Mouse (Mus musculus) megakaryocyte-erythroid progenitor cell, adult 5-6 weeks (primary cell): Measurements from ENCODE around the gene Cox6a1. TPM values are rescaled to one million over a fixed set of nuclear protein-coding genes. Genes with fewer than 3 reads are reported as not detected.
"Not testable (repeated sequence)": the region's sequence is repeated elsewhere in the genome, so short reads cannot be mapped to it uniquely, and the experiment has no call there.

Experiments
- ATAC-seq: replicated peaks from 2 replicates; pipeline ENCODE4 v1.8.0; 2016; ENCODE audit warnings: mild to moderate bottlenecking, inconsistent platforms; ENCODE audit not compliant: severe bottlenecking, poor library complexity, low FRiP score, low TSS enrichment
- total RNA-seq, 2 experiments: library from RNA; stranded (forward) in 1 of 2; stranded (reverse) in 1 of 2; fragments of 200-1000, 215-1000 nt in 1 of 2; fragments of >200 nt in 1 of 2; fragmentation: Nextera tagmentation in 1 of 2; gene quantifications; 2 replicates each; pipeline ENCODE4 v1.2.3; 2014 to 2017

Cox6a1 gene
- total RNA-seq (2014; fragmentation: Nextera tagmentation) = 744 and 848 TPM in 2 replicates
- 84.8 and 115 TPM in 2 replicates for total RNA-seq (2017)

DNA sequence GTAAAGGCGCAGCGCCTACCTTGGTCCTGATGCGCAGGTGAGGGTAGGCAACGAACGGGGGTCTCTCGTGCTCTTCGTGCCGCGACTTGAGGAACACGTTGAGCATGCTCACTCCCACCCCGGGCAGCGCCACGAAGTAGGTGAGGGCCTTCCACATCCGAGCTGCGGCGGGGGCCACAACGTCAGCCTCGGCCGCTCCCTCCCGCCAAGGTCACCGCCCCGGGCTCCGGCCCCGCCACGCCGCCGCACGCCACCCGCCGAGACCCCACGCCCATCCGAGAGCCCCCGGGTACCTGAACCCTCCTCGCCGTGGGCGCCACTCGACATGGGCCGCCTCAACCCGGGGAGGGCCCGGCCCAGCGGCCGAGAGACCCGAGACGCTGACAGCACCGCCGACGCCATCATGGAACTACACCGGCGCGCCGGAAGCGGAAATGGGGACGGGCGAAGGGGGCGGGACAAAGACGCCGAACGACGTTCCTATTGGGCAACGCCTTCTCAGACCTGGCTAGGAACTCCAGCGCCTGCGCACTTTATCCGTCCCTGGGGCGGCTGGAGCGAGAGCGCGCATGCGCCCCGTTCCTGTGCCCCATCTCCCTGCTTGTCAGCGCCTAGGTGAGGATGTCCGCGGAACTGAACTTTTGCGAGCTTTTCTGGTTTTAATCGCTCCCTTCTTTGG, at the start of gene Cox6a1:
Cox6a1 (minus strand) TSS at position 436 of the 679 bp plus-strand sequence.
- peak; percentile 87 for ATAC-seq

- ATAC-seq = no peak
These were observed 49.3 kb upstream of the Cox6a1 start for GRCm38 (mm10) chr5:115397839-115398780.

DNA sequence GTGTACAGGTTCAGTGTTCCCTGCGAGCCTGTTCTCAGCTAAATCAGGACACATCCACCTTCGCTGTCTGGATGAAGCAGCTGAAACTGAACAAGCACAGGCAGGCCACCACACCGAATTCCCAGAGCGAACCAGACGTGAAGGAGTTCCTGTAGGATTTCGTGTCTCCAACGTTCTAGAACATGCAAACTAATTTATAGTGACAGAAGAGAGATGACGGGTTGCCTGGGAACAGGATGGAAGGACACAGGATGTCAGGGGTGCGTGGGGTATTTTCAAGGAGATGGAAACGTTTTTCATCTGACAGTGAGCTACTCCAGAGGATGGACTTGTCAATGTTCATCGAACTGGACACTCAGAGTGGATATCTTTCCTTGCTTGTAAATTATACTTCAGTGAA, 47.9 kb upstream of the Cox6a1 start:
- ATAC-seq = no peak

GRCm38 (mm10) chr5:115394836-115395235, 46.1 kb upstream of the Cox6a1 start:
- no peak for ATAC-seq

DNA sequence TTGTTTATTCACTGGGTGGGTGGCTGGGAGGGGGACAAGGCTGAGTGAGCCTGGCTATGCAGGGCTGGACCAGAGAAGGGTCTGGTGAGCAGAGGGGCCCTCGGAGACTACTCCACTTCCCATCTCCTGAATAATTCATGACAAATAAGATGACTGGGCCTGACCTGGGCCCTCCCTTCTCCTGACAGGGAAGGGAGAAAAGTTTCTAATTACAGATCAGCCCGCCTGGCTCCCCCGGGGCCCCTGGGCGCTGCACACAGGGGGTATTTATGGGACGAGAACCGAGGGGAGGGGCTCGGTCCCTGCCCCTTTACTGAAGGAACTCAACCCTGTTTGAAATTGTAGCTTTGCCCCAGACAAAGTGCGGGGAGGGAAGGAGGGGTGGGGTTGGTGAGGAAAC, 45.4 kb upstream of the Cox6a1 start:
- no peak for ATAC-seq

DNA sequence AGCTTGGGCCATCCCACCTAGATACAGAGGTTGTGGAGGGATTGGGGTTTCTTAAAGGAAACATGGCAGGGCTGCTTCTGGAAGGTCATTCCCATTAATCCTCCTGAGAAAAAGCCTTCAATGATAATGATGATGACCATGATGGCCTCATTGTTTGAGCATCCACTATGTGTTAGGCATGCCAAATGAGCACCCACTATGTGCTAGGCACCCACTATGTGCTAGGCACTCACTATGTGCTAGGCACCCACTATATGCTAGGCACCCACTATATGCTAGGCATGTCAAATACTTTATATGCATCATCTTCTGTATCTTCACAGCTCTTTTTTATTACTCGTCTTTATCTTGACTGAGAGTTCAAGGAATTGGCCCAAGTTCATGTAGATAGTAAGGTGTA, 44.2 kb upstream of the Cox6a1 start:
- ATAC-seq = no peak

GRCm38 (mm10) chr5:115391935-115392334, 43.2 kb upstream of the Cox6a1 start:
- ATAC-seq = no peak

- ATAC-seq = not testable (repeated sequence)
These were observed 30.1 kb upstream of the Cox6a1 start for GRCm38 (mm10) chr5:115378882-115379281.

- ATAC-seq = no peak
These were observed 26.7 kb upstream of the Cox6a1 start for GRCm38 (mm10) chr5:115375436-115375835.

- no peak for ATAC-seq
These were observed 25.5 kb upstream of the Cox6a1 start for GRCm38 (mm10) chr5:115374204-115374820.

GRCm38 (mm10) chr5:115373441-115374203, 24.8 kb upstream of the Cox6a1 start:
- no peak for ATAC-seq

DNA sequence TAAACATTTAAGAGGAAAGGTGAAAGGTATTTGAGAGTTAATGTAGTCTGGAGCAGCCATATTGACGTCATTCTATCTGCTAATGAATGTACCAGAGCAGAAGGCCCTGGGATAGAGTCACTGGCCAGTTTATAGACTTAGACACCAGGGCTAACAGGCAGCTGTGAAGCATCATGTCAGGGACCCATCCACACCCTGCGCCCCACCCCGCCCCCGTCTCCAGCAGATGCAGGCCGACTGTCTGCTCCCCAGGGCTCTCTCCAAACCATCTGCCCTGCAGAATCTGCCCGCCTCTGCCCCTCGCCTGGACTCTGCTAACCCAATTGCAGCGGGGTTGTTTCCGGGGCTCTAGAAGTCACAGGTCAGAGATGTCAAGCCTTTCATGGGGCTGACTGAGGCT, 23.0 kb upstream of the Cox6a1 start:
- no peak for ATAC-seq

GRCm38 (mm10) chr5:115364782-115365181, 16.0 kb upstream of the Cox6a1 start:
- ATAC-seq = no peak

DNA sequence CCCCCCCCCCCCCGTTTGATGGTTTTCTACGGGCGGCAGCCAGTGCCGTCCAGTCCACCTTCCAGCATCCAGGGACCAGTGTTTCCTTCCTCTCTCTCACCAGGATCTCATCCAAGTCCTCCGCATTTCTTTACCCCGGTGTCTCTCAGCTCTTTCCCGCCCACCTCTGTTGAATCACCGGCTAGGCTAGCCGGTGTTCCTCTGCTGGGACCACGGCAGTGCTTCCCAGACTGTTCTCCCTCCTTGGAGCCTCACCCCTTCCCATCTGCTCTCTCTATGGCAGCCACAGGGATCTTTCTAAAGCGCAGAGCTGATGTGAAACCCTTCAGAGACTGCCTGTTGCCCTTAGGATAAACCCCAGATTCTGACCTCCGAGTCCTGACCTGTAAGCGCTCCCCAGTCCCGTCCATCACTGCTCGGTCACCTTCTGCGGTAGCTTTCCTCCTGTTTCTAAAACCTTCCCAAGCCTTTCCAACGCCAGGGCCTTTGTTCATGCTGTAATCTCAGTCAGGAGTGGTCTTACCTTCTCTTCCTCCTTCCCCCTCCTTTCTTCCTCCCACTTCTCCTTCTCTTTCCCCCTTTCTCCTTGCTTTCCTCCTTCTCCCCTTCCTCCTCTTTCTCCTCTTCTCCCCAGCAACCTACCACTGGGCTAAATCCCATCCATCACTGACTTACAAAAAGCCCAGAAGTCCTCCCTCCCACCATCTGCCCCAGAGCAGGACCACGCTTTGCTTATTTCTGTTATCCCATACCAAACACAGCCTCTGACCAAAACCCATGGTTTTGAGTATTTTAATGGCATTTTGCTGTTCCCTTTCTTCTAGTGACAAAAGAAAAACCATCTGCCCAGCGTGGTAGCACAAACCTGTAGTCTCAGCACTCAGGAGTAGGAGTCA, 14.3 kb upstream of the Cox6a1 start:
- no peak for ATAC-seq

DNA sequence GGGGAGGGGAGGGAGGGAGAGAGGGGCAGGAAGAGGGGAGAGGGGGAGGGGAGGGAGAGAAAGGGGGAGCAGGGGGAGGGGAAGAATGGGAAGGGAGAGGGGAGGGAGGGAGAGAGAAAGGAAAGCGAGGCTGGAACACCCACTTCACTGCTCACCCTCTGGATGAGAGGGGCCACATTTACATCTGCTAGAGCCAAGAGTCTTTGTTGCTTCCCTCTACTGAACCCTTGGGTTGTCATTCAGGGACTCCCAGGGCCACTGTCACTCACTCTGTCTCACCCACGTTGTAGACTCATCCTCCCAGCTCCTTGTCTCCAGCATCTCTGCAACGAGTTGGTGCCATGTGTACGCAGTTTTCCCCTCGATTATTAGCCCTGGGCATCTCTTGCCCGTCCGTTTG, 13.4 kb upstream of the Cox6a1 start:
- ATAC-seq = no peak

GRCm38 (mm10) chr5:115359851-115360372, 11.1 kb upstream of the Cox6a1 start:
- no peak for ATAC-seq

- no peak for ATAC-seq
These were observed 10.7 kb upstream of the Cox6a1 start for GRCm38 (mm10) chr5:115359438-115359837.

DNA sequence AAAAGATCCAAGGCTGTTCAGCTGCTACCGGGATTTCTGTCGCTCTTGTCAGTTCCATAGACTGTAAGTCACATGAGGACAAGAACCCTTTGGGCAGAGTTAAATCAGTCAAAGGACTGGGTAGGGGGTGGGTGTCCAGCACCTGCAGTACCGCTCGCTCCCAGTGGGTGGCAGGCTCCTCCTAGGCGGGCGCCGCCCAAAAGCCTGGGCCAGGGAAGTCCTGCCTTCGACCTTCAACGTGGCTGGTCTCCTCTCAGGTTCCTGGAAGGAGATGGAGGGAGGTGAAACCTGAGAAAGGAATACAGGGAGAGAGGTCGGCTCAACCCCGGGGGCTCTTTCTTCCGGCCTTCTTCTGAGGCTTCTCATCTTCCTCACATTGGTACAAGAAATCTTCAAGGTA, 10.1 kb upstream of the Cox6a1 start:
- peak; percentile 83 for ATAC-seq
